Mouse (Mus musculus): ENCODE data around the gene Btbd35f4. TPM values are rescaled to one million over a fixed set of nuclear protein-coding genes. Genes with fewer than 3 reads are reported as not detected.
"Not testable (repeated sequence)": the region's sequence is repeated elsewhere in the genome, so short reads cannot be mapped to it uniquely, and the experiment has no call there.

Gene Btbd35f4
- not detected in 2 replicates for polyA plus RNA-seq (2015; fragmentation: Nextera tagmentation; extraction: Ambion mirVana)

- not testable (repeated sequence) for H3K27ac ChIP-seq; H3K4me3 ChIP-seq; H3K9ac ChIP-seq; H3K27me3 ChIP-seq; ATAC-seq (ENCODE audit: low FRiP score, low read depth); H3K4me2 ChIP-seq (replicated peaks); H3K36me3 ChIP-seq; H3K9me3 ChIP-seq; H3K4me1 ChIP-seq
- no CpG with 5 or more reads among the region's 4 CpGs for WGBS
These were observed at the start of gene Btbd35f4 for GRCm38 (mm10) chrX:4800196-4800595. TSS of gene Btbd35f4 (plus strand) at chrX:4800496.

- H3K9ac ChIP-seq; H3K27ac ChIP-seq; ATAC-seq (ENCODE audit: low FRiP score, low read depth); H3K36me3 ChIP-seq; H3K4me3 ChIP-seq; H3K4me1 ChIP-seq; H3K27me3 ChIP-seq; H3K4me2 ChIP-seq (replicated peaks); H3K9me3 ChIP-seq: not testable (repeated sequence)
- no CpG with 5 or more reads among the region's 1 CpGs for WGBS
These were observed 39.7 kb downstream of the Btbd35f4 start for GRCm38 (mm10) chrX:4840016-4840415.

Other genes starting within 250 kb of the Btbd35f4 start
- not detected in 2 replicates for gene Btbd35f27, start 151.6 kb downstream of the Btbd35f4 start, polyA plus RNA-seq (2015; fragmentation: Nextera tagmentation; extraction: Ambion mirVana)